Mouse (Mus musculus) myocyte (in vitro differentiated cells): ENCODE results near the gene Bach2.

Source experiments
- CEBPB ChIP-seq: IDR thresholded peaks from 2 replicates; pipeline ENCODE4 v1.6.1; 2011; ENCODE audit warnings: mild to moderate bottlenecking, moderate library complexity; ENCODE audit not compliant: poor library complexity, insufficient read depth, severe bottlenecking
- E2F4 ChIP-seq: IDR thresholded peaks from one replicate; pipeline ENCODE4 v1.6.1; 2011; ENCODE audit warnings: mild to moderate bottlenecking, control low read depth, moderate library complexity; ENCODE audit not compliant: insufficient read depth
- MAX ChIP-seq: IDR thresholded peaks from one replicate; pipeline ENCODE4 v1.6.1; 2011; ENCODE audit warnings: low read depth, mild to moderate bottlenecking, control low read depth
- MYOD1 ChIP-seq, 3 experiments: IDR thresholded peaks; one replicate each; pipeline ENCODE4 v1.6.1; 2011; ENCODE audit warnings: control low read depth in 2 of 3, low read depth in 2 of 3, mild to moderate bottlenecking in 2 of 3, moderate library complexity in 1 of 3; ENCODE audit not compliant: insufficient read length in 2 of 3, control insufficient read depth in 1 of 3
- POLR2A ChIP-seq: IDR thresholded peaks from one replicate; pipeline ENCODE4 v1.6.1; 2011; ENCODE audit warnings: low read depth, mild to moderate bottlenecking, control low read depth, moderate library complexity; ENCODE audit not compliant: insufficient read length
- POLR2AphosphoS2 ChIP-seq: IDR thresholded peaks from one replicate; pipeline ENCODE4 v1.6.1; 2011; ENCODE audit warnings: low read depth, control low read depth; ENCODE audit not compliant: insufficient read length
- REST ChIP-seq: IDR thresholded peaks from one replicate; pipeline ENCODE4 v1.6.1; 2011; ENCODE audit warnings: mild to moderate bottlenecking, control low read depth, moderate library complexity; ENCODE audit not compliant: insufficient read depth, insufficient read length
- SRF ChIP-seq: IDR thresholded peaks from one replicate; pipeline ENCODE4 v1.6.1; 2011; ENCODE audit warnings: low read depth; ENCODE audit not compliant: control insufficient read depth, insufficient read length
- TCF12 ChIP-seq: IDR thresholded peaks from one replicate; pipeline ENCODE4 v1.6.1; 2011; ENCODE audit warnings: mild to moderate bottlenecking, control low read depth; ENCODE audit not compliant: poor library complexity, insufficient read depth, severe bottlenecking
- TCF3 ChIP-seq: IDR thresholded peaks from one replicate; pipeline ENCODE4 v1.6.1; 2011; ENCODE audit warnings: low read depth, control low read depth; ENCODE audit not compliant: insufficient read length
- USF1 ChIP-seq: IDR thresholded peaks from one replicate; pipeline ENCODE4 v1.6.1; 2011; ENCODE audit warnings: low read depth, mild to moderate bottlenecking, control low read depth, moderate library complexity

- TF ChIP-seq POLR2A = peak; percentile 75
- TF ChIP-seq TCF3 = no peak
- TF ChIP-seq E2F4 = peak; percentile 92
- no peak for TF ChIP-seq MAX
- TF ChIP-seq POLR2AphosphoS2 = peak; percentile 73
- no peak for TF ChIP-seq USF1
- peak in 1 of 3 experiments; percentile 25 for TF ChIP-seq MYOD1 (IDR thresholded peaks at IDR 0.05; ENCODE audit: control insufficient read depth in 1 of 3, insufficient read length in 2 of 3, low read depth in 2 of 3)
- TF ChIP-seq SRF = no peak
- no peak for TF ChIP-seq CEBPB
- TF ChIP-seq REST = no peak
- TF ChIP-seq TCF12 = no peak
Measured at GRCm38 (mm10) chr4:32615034-32615881, 376.7 kb downstream of the Bach2 start, which contains the start of gene Casp8ap2.
